Mouse (Mus musculus) heart, embryonic 10.5 days (tissue): ENCODE data around the gene Stard3. TPM values are rescaled to one million over a fixed set of nuclear protein-coding genes. Genes with fewer than 3 reads are reported as not detected.

Experiments
- DNase-seq: peaks from one replicate; pipeline ENCODE4 v3.0.0-alpha.2; 2017; ENCODE audit warnings: low spot score
- H3K27ac ChIP-seq: fragments of 300-500 bp; sonication (generic); 2 replicates; pipeline ENCODE4 v1.5.1; 2016; ENCODE audit warnings: mild to moderate bottlenecking
- H3K27me3 ChIP-seq: fragments of 300-500 bp; sonication (generic); 2 replicates; pipeline ENCODE4 v1.6.1; 2016; ENCODE audit warnings: mild to moderate bottlenecking; ENCODE audit not compliant: poor library complexity, insufficient read depth, severe bottlenecking
- H3K36me3 ChIP-seq: fragments of 300-500 bp; sonication (generic); 2 replicates; pipeline ENCODE4 v1.6.1; 2016; ENCODE audit warnings: mild to moderate bottlenecking, moderate library complexity
- H3K4me1 ChIP-seq: fragments of 300-500 bp; sonication (generic); 2 replicates; pipeline ENCODE4 v1.6.1; 2016; ENCODE audit warnings: mild to moderate bottlenecking
- H3K4me3 ChIP-seq: fragments of 300-500 bp; sonication (generic); 2 replicates; pipeline ENCODE4 v1.5.1; 2016; ENCODE audit warnings: mild to moderate bottlenecking, moderate library complexity
- H3K9me3 ChIP-seq: fragments of 300-500 bp; sonication (generic); 2 replicates; pipeline ENCODE4 v1.6.1; 2016; ENCODE audit warnings: mild to moderate bottlenecking, moderate library complexity
- WGBS: fragments of 180-500 bp; shearing (Covaris S2); methylation state at CpG from one replicate; pipeline ENCODE4 v1.1.7; 2016; 5-methylcytosine and 5-hydroxymethylcytosine counted together
- polyA plus RNA-seq: library from polyadenylated mRNA; unstranded; fragments of >200 nt; fragmentation: Nextera tagmentation; extraction: Ambion mirVana; gene quantifications from 2 replicates; pipeline ENCODE4 v1.2.1, GENCODE M21; 2016

The Stard3 gene
- polyA plus RNA-seq, 1 experiment from 2014 or later: 51.0 TPM

DNA sequence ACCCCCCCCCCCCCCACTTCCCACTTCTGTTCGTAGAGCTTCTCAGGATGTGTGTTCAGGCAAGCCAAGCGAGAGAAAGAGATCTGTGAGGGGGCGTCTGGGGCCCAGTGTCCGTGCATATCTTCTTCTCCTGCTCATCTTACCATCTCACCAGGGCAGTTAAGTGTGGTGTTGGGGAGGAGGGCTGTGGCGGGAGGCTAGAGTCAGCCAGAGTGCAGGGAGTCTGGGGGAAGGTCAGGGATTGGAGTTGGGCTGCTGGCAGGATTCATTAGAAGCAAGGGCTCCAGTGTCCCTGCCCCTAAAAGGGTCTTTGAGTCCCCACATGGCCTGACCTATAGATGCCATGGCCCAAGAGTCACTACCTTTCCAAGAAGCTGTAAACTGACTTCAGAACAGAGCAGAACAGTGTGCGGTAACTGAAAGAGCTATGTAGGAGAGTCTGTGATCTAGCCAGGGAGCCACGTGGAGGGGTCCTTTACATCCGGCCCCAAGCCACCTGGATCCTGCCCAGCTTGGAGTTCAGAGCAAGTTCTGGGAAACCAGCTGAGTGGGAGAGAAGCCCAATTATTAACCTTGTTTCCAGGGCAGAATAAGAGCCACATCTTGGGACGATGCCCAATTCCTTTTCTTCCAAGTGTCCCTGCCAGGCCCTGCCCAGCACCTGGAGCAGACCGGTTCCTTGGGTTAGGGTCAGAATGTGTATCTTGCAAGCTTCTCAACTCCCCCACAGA is 34.9 kb upstream of the Stard3 start:
- no peak for DNase-seq
- H3K27me3 ChIP-seq: peaks cover 99% of the 10 kb centered on the region
- 3% methylated on average over 10 of the region's 10 CpGs for WGBS
- H3K27ac ChIP-seq: no peak overlapping the region
- no peak overlapping the region for H3K4me3 ChIP-seq
- H3K4me1 ChIP-seq: peaks cover 17% of the 10 kb centered on the region
- H3K9me3 ChIP-seq: no peaks in the 10 kb centered on the region
- H3K36me3 ChIP-seq: no peaks in the 10 kb centered on the region

DNA sequence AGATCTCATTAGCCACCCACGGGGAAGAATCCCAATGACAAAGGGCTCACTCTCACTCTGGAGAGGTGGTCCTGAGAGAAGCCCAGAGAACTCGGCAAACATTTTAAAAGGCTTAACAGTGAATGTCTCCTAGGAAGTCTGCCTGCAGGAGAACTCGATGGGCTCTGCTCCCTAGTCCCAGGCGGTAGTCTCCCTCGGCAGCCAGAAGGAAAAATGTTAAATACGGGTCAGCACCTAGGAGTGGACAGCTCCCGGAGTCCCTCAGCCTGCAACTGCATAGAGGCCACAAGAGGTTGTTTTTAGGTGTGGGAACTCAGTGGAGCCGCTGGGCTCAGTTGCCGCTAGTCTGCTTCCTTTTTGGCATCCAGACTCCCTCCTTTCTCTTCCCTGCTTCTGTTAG is 34.2 kb upstream of the Stard3 start:
- peaks cover 23% of the 10 kb centered on the region for H3K4me1 ChIP-seq
- no peaks in the 10 kb centered on the region for H3K36me3 ChIP-seq
- no peak for DNase-seq
- no peak overlapping the region for H3K27ac ChIP-seq
- H3K9me3 ChIP-seq: no peaks in the 10 kb centered on the region
- no peak overlapping the region for H3K4me3 ChIP-seq
- H3K27me3 ChIP-seq: peaks cover 99% of the 10 kb centered on the region
- WGBS: under 1% methylated on average over 9 of the region's 9 CpGs

DNA sequence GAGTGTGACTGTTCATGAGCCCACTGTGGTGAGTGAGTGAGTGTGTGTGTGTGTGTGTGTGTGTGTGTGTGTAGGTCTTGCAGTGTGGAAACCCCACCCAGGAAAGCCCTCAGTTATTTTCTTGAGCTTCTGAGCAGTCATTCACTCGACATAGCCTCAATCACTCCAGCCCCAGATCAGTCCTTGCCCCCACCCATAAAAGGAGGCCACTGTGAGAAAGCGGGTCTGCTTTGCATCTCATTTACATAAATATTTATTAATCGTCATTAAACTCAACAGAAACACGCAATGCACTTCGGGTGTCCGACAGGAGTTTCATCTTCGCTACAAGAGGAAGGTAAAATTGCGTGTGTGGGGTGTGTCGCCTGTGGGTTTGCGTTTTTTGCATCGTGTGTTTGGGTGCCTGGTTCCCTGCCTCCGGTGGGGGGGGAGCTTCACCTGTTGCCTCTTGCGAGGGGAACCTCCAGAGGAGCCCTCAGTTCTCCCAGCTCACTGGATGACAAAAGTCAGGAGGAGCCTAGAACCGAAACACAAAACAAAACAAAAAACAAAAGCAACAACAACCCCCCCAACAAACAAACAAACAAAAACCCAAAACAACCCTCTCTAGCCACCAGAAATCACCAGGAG is 32.9 kb upstream of the Stard3 start:
- no peak overlapping the region for H3K4me3 ChIP-seq
- H3K36me3 ChIP-seq: no peaks in the 10 kb centered on the region
- WGBS: 4% methylated on average over 14 of the region's 14 CpGs
- H3K9me3 ChIP-seq: no peaks in the 10 kb centered on the region
- H3K27me3 ChIP-seq: peaks cover 99% of the 10 kb centered on the region
- H3K27ac ChIP-seq: no peak overlapping the region
- DNase-seq: no peak
- H3K4me1 ChIP-seq: peaks cover 23% of the 10 kb centered on the region

DNA sequence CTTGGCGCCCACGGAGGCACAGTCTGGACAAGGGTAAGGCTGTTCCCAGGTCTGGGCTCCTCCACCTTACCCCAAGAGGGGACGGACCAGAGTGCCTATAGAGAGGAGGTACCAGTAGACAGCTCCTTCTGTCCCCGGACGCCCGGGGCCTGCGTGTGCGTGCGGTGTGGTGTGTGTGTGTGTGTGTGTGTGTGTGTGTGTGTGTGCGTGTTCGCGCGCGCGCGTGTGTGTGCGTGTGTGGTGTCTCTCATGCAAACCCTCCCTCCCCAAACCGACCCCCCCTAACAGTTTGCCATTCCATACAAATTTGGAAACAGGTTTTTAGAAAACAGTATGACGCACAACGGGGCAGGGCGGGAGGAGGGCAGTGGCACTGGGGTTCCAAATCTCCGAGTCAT is 32.3 kb upstream of the Stard3 start:
- Histone ChIP-seq H3K27me3 (peaks cover 99% of the 10 kb centered on the region), H3K4me3 (no peak overlapping the region), H3K36me3 (no peaks in the 10 kb centered on the region), H3K4me1 (peaks cover 23% of the 10 kb centered on the region), H3K27ac (no peak overlapping the region), H3K9me3 (no peaks in the 10 kb centered on the region)
- 3% methylated on average over 22 of the region's 22 CpGs for WGBS
- no peak for DNase-seq

DNA sequence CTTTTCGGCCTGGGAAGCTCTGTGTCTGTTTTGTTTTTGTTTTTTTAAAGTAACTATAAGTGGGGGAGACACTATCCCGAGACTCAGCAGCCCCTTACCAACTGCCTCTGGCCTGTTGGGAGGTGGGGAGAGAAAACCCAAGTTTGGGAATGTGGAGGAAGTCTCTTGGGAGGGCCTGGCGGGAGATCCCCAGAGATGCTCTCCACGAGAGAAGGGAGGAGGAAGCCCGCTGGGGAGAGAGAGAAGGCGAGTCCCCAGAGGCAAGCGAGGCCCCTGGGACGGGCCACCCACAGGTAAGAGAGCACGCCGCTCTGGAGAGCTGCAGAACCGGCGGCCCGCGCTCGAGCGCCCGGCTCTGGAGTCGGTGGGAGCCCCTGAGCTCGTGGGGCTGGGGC is 31.4 kb upstream of the Stard3 start:
- H3K4me3 ChIP-seq: peak overlapping the region; percentile 52
- H3K27ac ChIP-seq: no peak overlapping the region
- no peaks in the 10 kb centered on the region for H3K36me3 ChIP-seq
- H3K27me3 ChIP-seq: peaks cover 99% of the 10 kb centered on the region
- no peak for DNase-seq
- H3K4me1 ChIP-seq: peaks cover 23% of the 10 kb centered on the region
- WGBS: 0% methylated on average over 19 of the region's 19 CpGs
- no peaks in the 10 kb centered on the region for H3K9me3 ChIP-seq

DNA sequence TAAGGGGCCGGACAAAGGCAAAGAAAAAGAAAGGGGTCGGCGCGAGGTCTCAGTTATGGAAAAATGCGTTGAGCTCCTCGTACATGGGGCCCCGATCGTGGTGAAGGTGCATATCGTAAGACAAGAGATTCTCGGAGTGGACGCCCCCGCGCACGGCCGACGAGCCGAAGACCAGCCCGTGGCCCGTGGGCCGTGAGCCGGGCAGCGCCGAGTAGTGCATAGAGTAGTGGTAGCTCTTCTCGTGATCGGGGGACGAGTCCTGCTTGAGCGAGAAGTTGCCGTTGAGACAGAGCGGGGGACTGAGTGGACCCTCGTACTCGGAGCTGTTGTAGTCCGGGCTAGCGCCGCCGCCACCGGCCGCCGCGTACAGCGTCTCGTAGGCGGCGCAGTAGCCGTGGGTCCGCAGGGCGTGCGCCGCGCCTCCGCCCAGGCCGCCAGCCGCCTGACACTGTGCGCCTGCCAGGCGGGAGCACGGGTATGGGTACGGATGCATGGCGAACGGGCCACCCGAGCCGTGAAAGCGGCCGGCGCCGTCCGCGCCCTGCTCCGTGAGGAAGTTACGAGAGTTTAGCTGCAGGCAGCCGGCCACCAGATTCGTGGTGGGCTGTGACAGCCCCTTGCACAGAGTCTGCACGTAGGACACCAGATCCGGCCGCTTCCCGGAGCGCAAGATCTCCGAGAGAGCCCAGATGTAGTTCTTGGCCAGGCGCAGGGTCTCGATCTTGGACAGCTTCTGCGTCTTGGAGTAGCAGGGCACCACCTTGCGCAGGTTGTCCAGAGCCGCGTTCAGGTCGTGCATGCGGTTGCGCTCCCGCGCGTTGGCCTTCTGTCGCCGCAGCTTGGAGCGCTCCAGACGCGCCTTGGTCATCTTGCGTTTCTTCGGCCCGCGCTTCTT is 30.8 kb upstream of the Stard3 start:
- Histone ChIP-seq H3K9me3 (no peaks in the 10 kb centered on the region), H3K27me3 (peaks cover 99% of the 10 kb centered on the region), H3K36me3 (no peaks in the 10 kb centered on the region), H3K27ac (no peak overlapping the region; the same call in 1 of the 2 replicates), H3K4me3 (peak overlapping the region; percentile 52), H3K4me1 (peaks cover 23% of the 10 kb centered on the region)
- WGBS: under 1% methylated on average over 97 of the region's 97 CpGs
- DNase-seq: no peak

DNA sequence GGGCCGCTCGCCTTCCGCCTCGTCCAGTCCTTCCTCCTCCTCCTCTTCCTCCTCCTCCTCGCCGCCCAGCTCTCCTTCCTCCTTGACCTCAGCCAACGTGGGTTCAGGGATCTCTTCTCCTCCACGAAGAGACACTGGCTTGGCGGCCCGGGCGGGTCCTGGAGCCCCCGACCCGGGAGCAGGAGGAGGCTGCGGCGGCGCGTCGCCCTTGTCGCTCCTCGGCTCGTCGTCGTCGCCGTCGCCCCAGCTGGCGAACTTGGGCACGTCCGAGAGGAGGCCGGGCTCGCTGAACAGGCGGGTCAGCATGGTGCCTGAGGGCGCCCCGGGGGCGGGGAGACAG is 30.2 kb upstream of the Stard3 start:
- Histone ChIP-seq H3K36me3 (no peaks in the 10 kb centered on the region), H3K27ac (no peak overlapping the region), H3K4me3 (peak overlapping the region; percentile 52), H3K27me3 (peaks cover 99% of the 10 kb centered on the region), H3K4me1 (peaks cover 23% of the 10 kb centered on the region), H3K9me3 (no peaks in the 10 kb centered on the region)
- WGBS: under 1% methylated on average over 35 of the region's 35 CpGs
- no peak for DNase-seq

DNA sequence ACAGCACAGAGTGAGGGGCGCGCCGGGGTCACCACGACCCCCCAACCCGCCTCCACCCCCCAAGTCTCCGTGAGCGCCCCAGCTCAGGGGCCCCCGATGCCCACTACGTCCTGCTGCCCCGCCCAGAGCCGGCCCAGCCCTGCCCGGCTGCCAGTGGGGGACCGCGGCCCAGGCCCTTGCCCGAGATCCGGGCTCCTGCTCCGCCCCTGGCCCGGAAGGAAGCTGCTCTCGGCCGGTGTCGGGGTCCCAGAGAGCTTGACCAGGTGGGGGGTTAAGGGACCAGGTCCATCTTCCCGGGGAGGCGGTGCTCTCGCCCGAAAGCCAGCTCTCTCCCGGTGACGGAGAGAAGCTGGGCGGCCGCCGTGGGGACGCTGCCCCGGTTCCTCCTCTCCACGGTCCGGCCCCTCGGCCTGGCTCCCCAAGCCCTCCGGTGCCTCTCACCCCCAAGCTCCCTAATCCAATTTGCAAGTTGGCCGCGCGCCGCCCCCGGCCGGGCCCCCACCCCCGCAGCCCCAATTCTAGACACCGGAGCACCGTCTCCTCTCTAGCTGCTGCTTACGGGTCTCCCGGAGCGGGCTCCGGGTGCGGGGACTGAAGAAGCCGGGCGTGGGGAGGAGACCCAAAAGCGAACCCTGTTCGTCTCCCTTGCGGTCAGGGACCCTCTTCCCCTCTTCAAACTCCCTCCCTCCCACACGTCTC is 29.6 kb upstream of the Stard3 start:
- WGBS: 2% methylated on average over 53 of the region's 56 CpGs
- no peak overlapping the region for H3K27ac ChIP-seq
- peak overlapping the region; percentile 52 for H3K4me3 ChIP-seq
- peaks cover 23% of the 10 kb centered on the region for H3K4me1 ChIP-seq
- peaks cover 99% of the 10 kb centered on the region for H3K27me3 ChIP-seq
- no peaks in the 10 kb centered on the region for H3K9me3 ChIP-seq
- H3K36me3 ChIP-seq: no peaks in the 10 kb centered on the region
- no peak for DNase-seq

DNA sequence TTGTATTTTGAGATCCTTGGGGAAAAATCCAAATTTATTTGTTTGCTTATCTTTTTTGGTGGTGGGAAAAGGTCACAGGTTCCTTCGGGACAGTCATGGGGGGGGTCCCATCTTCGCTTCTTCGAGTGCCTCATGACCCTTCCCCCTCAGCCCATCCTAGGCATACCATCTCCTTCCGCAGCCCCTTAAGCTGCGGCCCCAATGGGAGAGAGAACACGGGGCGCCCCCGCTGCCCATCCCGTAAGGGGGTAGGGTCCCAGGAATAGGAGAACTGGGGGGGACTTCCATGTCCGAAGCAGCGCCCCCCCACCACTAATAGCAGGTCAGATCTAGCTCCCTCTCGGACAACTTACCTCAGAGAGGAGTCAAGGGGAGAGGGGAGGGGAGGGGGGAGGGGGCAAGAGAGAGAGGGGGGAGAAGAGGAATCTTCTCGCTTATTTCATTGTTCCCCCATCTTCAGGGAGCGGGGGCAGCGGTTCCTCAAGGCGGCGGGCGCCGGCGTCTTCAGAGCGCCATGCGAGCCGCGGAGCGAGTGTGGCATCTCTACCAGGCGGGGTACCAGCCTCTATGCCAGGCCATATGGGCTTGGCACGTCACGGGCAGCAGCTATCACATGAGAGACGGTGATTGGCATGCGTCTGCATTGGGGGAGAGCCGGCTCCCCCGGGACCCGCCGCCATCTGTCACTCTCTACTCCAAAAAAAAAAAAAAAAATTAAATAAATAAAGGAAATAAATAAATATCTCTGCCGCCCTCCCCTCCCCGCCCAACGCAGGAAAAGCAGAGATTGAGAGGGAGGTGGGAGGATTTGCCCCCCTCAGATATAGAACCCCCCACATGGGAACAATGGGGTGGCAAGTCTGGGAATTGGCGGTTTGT is 28.8 kb upstream of the Stard3 start, which contains the start of gene Neurod2:
Gene Neurod2 (minus strand): TSS at position 568 of the 879 bp plus-strand sequence.
- WGBS: 2% methylated on average over 38 of the region's 38 CpGs
- H3K4me3 ChIP-seq: peak within 1 kb of the TSS; percentile 52

DNA sequence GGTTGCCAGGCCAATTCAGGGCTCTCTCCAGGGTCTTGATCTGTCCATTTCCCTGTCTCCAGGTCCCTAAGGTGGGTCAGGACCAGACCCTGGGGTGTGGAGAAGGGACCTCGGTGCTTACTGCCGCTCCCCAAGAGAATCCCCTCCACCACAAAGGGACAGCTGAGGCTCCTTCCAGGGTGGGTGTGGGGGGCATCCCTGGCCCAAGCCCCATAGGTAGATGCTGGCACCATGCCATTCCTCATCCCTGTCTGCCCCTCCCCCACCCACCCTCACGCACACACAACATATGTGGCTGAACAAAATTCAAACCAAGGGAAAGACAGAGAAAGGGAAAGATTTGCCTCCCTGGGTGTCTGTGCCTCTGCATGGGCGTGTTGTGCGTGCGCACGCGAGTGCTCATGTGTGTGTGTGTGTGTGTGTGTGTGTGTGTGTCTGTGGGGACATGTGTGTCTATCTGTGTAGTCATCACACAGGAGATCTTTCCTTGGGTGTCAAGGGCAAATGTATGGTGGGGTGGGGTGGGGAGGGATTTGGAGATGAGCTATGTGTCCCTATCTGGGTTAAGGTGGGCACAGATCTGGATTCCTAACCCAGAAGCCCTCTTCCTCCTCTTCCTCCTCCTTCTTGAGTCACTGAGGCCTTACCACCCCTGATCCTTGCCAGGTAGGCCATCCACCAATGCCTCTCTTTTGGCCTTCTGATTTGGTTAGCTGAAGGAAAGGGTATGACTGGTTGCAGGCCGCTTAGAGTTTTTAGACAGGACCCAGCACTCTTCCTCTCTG is 28.0 kb upstream of the Stard3 start:
- H3K27me3 ChIP-seq: peaks cover 99% of the 10 kb centered on the region
- H3K36me3 ChIP-seq: no peaks in the 10 kb centered on the region
- WGBS: 39% methylated on average over 9 of the region's 9 CpGs
- H3K9me3 ChIP-seq: no peaks in the 10 kb centered on the region
- H3K4me3 ChIP-seq: no peak overlapping the region
- H3K4me1 ChIP-seq: peaks cover 37% of the 10 kb centered on the region
- no peak overlapping the region for H3K27ac ChIP-seq
- no peak for DNase-seq

More for the DNA sequence above, 28.8 kb upstream of the Stard3 start, which contains the start of gene Neurod2:
- DNase-seq: no peak
- H3K4me1 ChIP-seq: peaks cover 28% of the 10 kb centered on the region
- H3K27me3 ChIP-seq: peaks cover 99% of the 10 kb centered on the region
- no peaks in the 10 kb centered on the region for H3K9me3 ChIP-seq
- no peaks in the 10 kb centered on the region for H3K36me3 ChIP-seq
- no peak within 1 kb of the TSS for H3K27ac ChIP-seq

DNA sequence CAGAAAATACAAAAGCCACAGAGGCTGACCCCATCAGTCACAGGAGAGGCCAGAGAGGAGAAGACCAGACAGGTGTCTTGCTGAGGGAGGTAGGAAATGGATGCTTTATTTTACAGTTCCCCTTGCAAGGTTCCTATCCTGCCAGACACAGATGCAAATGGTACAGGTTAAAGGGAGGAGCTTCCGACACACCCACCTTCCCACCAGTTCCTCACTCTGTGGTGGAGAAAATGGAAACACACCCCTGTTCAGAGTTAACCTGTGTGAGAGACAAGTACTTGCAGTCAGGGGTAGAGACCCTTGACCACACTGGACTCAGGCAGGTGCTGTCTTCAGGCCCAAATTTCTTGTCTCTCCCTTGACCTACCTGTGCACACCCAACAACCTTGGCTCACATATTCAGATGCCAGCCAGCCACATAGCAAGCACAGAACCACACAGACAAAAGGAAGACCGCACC is 27.4 kb upstream of the Stard3 start:
- WGBS: 50% methylated on average over 2 of the region's 2 CpGs
- no peak for DNase-seq

More for the DNA sequence above, 27.4 kb upstream of the Stard3 start:
- H3K4me1 ChIP-seq: peaks cover 40% of the 10 kb centered on the region
- no peak overlapping the region for H3K4me3 ChIP-seq
- H3K27me3 ChIP-seq: peaks cover 99% of the 10 kb centered on the region
- H3K9me3 ChIP-seq: no peaks in the 10 kb centered on the region
- H3K27ac ChIP-seq: no peak overlapping the region
- no peaks in the 10 kb centered on the region for H3K36me3 ChIP-seq
